Mouse (Mus musculus) urinary bladder, adult 2 months (tissue): ENCODE measurements around the gene Lama2. TPM values are rescaled to one million over a fixed set of nuclear protein-coding genes. Genes with fewer than 3 reads are reported as not detected.

Source experiments
- DNase-seq: peaks from one replicate; pipeline ENCODE4 v3.0.0; 2022; ENCODE audit warnings: low spot score
- polyA plus RNA-seq: library from polyadenylated mRNA; depleted of rRNA; stranded (reverse); fragments of >200 nt; gene quantifications from 2 replicates; pipeline ENCODE4 v1.2.3, GENCODE M21; 2012

Lama2 gene
- polyA plus RNA-seq, 1 experiment: 36.0 TPM

- no peak for DNase-seq
These were observed 430.8 kb downstream of the Lama2 start for GRCm38 (mm10) chr10:27188630-27189365.

- DNase-seq: no peak
These were observed 435.4 kb downstream of the Lama2 start for GRCm38 (mm10) chr10:27184185-27184584.

DNA sequence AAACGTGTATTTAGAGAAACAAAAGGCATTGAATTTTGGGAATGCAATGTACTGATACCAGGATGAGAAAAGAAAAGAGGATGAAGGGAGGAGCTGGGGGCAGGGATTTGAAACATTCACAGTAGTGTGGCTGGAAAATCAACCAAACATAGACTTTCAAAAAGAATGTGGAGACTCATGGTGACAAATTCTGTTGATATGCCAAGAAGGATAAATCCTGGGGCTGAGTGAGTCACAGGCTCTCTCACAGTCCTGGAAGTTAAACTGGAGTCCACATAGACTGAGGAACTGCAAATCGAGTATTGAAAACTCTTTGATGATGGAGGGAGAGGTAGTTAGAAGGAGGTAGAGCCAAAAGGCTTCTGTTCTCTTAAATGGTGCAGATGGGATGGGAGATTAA is 445.3 kb downstream of the Lama2 start:
- DNase-seq: no peak

GRCm38 (mm10) chr10:27164738-27165137 is 454.8 kb downstream of the Lama2 start:
- DNase-seq: no peak

DNA sequence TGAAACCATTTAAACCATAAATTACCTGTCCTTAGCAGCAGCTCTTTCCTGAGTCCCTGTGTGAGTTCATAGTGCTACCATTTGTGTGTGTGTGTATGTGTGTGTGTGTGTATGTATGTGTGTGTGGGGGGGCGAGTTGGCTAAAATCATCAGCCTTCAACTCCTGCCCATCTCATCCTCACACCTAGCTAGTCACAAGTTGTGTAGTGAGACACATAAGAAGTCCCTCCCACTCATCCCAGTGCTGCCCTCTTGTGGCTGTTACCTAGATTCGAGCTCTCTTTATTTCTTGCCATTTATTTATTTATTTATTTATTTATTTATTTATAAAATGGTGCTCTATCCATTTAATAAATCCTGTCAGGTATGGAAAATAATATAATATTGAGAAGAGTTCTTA is 457.2 kb downstream of the Lama2 start:
- no peak for DNase-seq

GRCm38 (mm10) chr10:27150220-27150619 is 469.3 kb downstream of the Lama2 start:
- DNase-seq: no peak

DNA sequence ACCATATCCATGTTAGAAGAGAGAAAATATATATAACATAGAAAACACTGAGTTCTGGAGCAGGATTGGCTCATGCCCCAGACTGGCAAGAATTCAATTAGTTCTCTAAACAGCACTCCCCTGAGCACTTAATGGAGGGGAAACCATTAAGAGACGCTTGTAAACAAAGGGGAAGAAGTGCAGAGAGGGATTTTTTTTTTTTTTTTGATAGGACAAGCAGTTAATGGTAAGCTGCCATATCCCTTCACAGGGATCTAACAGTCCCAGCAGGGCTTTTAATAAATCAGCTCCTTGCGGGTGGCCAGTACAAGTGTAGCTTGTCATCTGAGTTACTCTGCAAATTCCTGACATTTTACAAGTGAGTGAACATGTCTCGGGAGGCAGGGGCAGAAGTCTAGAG is 479.1 kb downstream of the Lama2 start:
- DNase-seq: no peak

- no peak for DNase-seq
These were observed 483.8 kb downstream of the Lama2 start for GRCm38 (mm10) chr10:27135768-27136167.

DNA sequence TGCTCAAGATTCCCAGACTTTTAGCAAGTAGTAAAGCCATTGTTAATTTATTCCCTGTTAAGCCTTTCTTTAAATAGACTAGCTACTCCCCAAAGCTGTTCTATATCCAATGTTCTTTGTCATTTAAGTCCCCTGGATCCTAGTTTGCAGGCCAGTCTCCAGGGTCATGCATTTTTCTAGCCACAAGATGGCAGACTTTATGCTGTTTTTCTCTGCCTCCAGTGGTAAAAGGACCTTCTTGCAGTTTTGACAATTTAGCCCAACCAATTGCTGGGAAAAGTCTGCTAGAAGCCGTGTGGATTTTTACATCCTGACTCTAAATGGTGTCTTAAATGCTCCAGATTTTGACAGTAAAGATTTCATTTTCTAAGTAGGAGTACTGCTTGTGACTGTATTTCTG is 486.4 kb downstream of the Lama2 start:
- DNase-seq: no peak

DNA sequence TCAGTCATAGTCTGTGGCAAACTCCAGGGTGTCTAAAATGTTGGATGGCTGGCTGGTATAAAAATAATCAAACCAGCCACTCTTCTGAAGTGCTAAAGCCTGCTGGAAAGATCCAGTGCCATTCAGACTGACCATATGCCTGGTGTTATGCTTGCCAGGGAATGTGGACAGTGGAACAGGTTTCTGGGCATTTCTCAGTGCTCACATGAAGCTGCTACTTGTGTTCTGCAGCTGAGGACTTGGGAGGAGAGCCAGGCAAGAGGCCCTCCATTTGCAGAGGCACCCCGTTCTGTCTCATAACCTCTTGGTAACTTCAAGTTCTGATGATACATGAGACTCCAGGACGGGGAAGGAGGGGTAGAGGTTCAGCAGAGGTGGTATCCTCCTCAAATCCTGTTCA is 492.1 kb downstream of the Lama2 start:
- DNase-seq: no peak

- no peak for DNase-seq
These were observed 495.8 kb downstream of the Lama2 start for GRCm38 (mm10) chr10:27123763-27124162.

DNA sequence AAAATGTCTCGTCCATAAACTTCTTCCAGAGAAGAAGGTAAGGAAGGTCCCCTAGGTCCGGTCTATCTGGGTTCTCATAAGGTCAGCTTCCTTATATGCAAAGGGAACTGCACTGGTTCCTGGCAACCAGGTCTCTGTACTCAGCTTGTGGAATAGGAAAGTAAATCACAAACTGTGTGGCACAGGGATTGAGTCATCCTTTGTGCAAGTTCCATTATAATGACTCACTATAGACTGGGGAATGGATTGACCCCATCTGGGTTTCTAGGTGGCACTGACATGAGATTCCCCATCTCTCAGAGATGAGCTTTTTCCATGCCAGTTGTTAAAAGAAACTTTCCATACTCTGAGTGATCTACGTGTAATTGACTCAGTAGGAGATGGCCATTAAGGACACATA is 501.7 kb downstream of the Lama2 start:
- no peak for DNase-seq

GRCm38 (mm10) chr10:27116938-27117647 is 502.5 kb downstream of the Lama2 start:
- no peak for DNase-seq

GRCm38 (mm10) chr10:27114131-27114530 is 505.4 kb downstream of the Lama2 start:
- no peak for DNase-seq

GRCm38 (mm10) chr10:27103811-27104210 is 515.7 kb downstream of the Lama2 start:
- DNase-seq: no peak

GRCm38 (mm10) chr10:27101800-27102353 is 517.7 kb downstream of the Lama2 start:
- no peak for DNase-seq

GRCm38 (mm10) chr10:27077113-27077512 is 542.4 kb downstream of the Lama2 start:
- DNase-seq: no peak

- no peak for DNase-seq
These were observed 550.6 kb downstream of the Lama2 start for GRCm38 (mm10) chr10:27068794-27069435.

- DNase-seq: no peak
These were observed 555.9 kb downstream of the Lama2 start for GRCm38 (mm10) chr10:27063671-27064070.

- DNase-seq: no peak
These were observed 565.1 kb downstream of the Lama2 start for GRCm38 (mm10) chr10:27054488-27054887.

DNA sequence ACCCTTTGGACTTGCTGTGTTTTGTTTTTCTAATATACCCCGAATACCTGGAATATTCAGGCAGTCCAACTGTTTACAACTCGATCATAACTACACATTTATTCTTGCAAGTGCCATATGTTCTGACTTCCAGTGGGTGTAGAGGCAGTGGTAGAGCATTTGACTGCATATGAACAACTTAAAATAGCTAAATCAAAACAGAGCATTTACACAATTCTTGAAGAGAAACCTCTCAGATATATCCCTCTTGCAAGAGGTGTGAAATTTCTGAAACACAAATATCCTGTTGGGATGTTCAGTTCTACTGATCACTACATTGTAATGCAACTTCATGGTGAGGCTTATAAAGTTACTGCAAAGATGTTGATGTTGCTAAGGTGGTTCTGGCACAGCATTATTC is 572.4 kb downstream of the Lama2 start:
- no peak for DNase-seq

DNA sequence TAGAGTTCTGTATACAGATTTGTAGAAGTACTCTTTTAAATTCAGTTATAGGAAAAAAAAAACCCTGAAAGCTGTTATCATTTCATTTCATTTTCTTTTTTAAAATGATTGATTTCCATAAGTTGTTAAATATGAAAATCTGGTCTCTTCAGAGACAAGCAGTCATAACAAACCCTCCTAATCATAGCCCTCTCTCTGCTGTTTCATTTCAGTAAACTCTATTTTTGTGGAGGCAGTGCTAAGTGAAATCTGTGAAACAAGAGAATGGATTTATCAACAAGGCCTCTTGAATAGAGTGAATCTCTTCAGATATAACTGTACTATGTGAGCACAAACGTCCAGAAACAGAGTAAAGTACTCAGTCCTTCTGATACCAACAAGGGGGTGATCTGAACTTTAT is 577.7 kb downstream of the Lama2 start:
- DNase-seq: no peak

DNA sequence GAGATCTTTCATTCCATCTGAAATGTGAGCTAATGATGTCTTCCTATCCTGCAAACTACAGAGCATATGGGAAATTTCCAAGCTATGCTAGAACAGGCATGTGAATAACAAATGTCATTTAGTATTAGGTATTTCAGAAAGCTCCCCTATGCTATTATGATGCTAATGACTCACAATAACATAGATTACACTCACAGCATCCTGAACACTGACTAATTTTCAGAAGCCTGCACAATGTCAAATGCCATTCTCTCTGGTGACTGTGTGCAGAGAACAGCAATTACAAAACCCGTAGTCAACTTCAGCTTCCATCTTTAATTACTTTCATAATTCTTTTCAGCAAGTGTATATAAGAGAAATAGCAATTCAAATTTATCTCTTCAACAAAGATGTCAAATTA is 596.9 kb downstream of the Lama2 start:
- DNase-seq: no peak
